Mouse (Mus musculus) MEL (cell line): ENCODE results near the gene Ckmt1.

Source experiments
- CHD1 ChIP-seq: IDR thresholded peaks from 2 replicates; pipeline ENCODE4 v1.6.1; 2012; ENCODE audit warnings: low read depth, mild to moderate bottlenecking, inconsistent platforms, low read length, improper control_type of control experiment
- CHD2 ChIP-seq: IDR thresholded peaks from 2 replicates; pipeline ENCODE4 v1.6.1; 2011; ENCODE audit warnings: low read length, improper control_type of control experiment
- CTCF ChIP-seq, 3 experiments: IDR thresholded peaks in 2 of 3; conservative IDR thresholded peaks in 1 of 3; 2 replicates each; pipeline ENCODE4 v1.5.1; 2011 to 2012; ENCODE audit warnings: low read length in 3 of 3, low read depth in 2 of 3, mild to moderate bottlenecking in 2 of 3, improper control_type of control experiment in 1 of 3, inconsistent platforms in 1 of 3, mixed read lengths in 1 of 3, moderate library complexity in 1 of 3; ENCODE audit not compliant: control insufficient read depth in 1 of 3, insufficient read depth in 1 of 3, poor library complexity in 1 of 3, severe bottlenecking in 1 of 3
- GATA1 ChIP-seq: IDR thresholded peaks from 2 replicates; pipeline ENCODE4 v1.6.1; 2011; ENCODE audit warnings: low read depth, low read length, improper control_type of control experiment
- MAFK ChIP-seq: IDR thresholded peaks from 2 replicates; pipeline ENCODE4 v1.6.1; 2011; ENCODE audit warnings: low read depth, mild to moderate bottlenecking, low read length, improper control_type of control experiment, borderline replicate concordance
- MXI1 ChIP-seq: IDR thresholded peaks from 2 replicates; pipeline ENCODE4 v1.6.1; 2011; ENCODE audit warnings: mild to moderate bottlenecking, low read depth, low read length, improper control_type of control experiment
- POLR2A ChIP-seq, 2 experiments: IDR thresholded peaks; 2 replicates each; pipeline ENCODE4 v1.6.1; 2011 to 2012; ENCODE audit warnings: low read length in 2 of 2, mild to moderate bottlenecking in 2 of 2, control low read depth in 1 of 2, improper control_type of control experiment in 1 of 2, low read depth in 1 of 2, moderate library complexity in 1 of 2; ENCODE audit not compliant: control insufficient read depth in 1 of 2, insufficient read depth in 1 of 2, poor library complexity in 1 of 2
- POLR2AphosphoS5 ChIP-seq: IDR thresholded peaks from 2 replicates; pipeline ENCODE4 v1.6.1; 2012; ENCODE audit warnings: low read depth, borderline replicate concordance, mild to moderate bottlenecking, inconsistent platforms, low read length, moderate library complexity, mixed read lengths
- SMC3 ChIP-seq: IDR thresholded peaks from 2 replicates; pipeline ENCODE4 v1.6.1; 2011; ENCODE audit warnings: low read depth, low read length, improper control_type of control experiment

DNA sequence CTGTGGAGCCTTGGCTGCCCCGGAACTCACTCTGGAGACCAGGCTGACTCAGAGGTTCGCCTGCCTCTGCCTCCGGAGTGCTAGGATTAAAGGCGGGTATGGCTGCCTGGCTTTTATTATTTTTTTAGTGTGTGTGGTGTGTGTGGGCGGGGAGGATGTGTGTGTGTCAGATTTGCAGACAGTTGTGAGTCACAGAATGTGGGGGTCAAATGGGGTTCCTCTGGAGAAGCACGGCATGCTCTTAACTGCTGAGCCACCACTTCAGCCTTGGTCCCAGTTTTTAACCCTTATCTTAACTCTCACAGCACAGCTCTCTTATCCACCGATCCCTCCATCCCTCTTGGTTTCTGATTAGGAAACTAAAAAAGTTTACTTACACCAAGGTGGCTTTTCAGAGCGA lies 41.2 kb upstream of the Ckmt1 start:
- TF ChIP-seq CHD1 (no peak), POLR2A (IDR thresholded peaks at IDR 0.05; ENCODE audit: control insufficient read depth in 1 of 2, insufficient read depth in 1 of 2, low read depth in 1 of 2, low read length in 2 of 2, poor library complexity in 1 of 2) (no peak), GATA1 (no peak), CTCF (IDR thresholded peaks at IDR 0.05 in 2 of 3, conservative IDR thresholded peaks at IDR 0.05 in 1 of 3; ENCODE audit: control insufficient read depth in 1 of 3, insufficient read depth in 1 of 3, low read depth in 2 of 3, low read length in 3 of 3, poor library complexity in 1 of 3, severe bottlenecking in 1 of 3) (no peak), SMC3 (no peak), MXI1 (no peak), CHD2 (no peak), POLR2AphosphoS5 (no peak), MAFK (no peak)
